Mouse (Mus musculus) kidney, adult 9 months (tissue): ENCODE measurements at regions not wholly inside any gene's neighbourhood (a gene's known extent, or its start where the extent isn't known, plus 50 kb on each side); places are given as distances from the start of the nearest gene placed in this dataset.

Experiments
- DNase-seq: peaks from one replicate; pipeline ENCODE4 v3.0.0; 2022

DNA sequence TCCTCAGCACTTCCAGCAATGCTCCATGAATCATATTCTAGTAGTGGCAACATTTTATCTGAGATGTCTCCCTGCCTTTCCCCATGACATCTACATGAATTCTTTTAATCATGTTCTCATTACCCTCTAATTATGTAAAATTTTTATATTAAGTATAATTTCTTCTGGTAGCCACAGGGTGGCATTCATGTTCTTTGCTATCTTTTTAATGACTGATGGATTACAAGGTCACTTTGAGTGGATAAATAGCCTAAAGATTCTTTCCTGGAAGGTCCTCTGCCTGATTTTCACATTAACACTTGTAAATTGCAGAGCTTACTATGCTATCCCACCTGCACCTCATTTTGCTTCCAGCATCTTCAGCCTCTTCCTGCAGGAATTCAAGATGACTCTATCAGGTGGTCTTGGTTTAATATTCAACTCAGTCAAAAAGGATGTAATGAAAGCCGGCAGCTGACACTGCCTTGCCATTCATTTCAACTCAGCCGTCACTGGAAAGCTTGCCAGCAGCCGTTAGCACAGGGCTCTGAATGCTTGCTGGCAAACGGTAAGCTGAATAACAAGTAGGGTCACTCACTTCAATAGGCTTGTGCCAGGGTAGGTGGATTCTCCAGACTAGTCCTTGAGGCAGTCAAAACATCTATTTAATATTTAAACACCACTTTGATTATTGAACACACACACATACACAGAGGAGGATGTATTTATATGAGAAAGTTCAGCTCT lies 97.0 kb upstream of the Fshr start:
- peak; percentile 0 for DNase-seq

DNA sequence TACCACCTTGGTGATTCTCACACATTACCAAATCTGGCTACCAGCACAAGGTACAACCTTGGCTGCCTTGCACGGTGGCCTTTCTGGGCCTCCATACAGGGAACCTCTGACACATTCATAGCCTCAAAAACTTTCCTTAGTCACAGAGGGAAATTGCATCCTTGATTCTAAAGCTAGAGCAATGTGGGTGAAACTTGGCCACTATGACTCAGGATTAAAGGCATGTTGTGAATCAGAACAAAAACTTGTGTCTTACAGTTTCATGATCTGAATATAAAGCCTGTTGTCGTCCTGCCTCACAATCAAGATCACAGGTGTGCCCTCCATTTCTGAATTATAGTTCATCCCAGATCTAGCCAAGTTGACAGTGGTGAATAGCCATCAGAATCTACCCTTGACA lies 80.8 kb upstream of the Fshr start:
- no peak for DNase-seq

DNA sequence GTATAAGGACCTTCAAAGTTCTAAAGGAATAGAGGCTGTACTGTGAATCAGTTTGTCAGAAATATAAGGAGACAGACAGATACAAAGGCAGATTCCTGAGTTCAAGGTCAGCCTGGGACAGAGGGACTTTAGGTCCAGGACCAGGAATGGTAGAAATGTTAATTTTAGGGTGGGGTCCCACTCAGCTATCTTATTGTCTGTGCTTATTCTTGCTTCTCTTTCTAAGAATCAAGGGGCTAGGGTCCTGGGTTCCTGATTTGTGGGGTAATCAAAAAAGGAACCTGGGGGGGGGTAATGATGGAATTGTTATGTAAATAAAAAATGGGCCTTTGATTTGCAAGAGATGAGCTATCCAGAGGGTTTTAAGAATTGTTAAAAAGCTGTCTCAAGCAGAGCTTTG lies 71.7 kb upstream of the Fshr start:
- no peak for DNase-seq

DNA sequence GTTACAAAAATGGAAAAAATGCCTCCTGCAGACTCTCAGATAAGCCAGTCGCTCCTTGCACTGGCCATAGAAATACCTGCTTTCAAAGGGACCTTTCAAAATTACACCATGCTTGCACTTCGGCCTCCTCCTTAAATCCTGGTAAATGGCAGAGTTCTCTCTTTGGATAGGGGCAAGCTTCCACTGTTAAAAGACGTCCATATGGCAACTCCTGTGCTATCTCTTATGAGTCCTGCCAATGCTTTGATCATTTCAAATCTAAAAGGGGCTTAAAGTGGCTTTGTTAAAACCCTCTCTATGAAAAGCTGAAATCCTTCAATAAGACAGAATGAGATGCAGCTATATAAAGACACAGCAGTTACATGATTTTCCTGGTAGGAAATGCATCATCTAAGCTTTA lies 55.2 kb upstream of the Fshr start:
- DNase-seq, result no peak

GRCm38 (mm10) chr17:89250811-89251210 lies 50.3 kb upstream of the Fshr start:
- no peak for DNase-seq
